ENCODE assay signal across 15 mouse cellular contexts in genomic region chr5:139600213-139600612, GRCm38 (mm10). TPM values are rescaled to one million over a fixed set of nuclear protein-coding genes. Genes with fewer than 3 reads are reported as not detected.
DNase-seq lines count a peak whose midpoint lies in the region; ATAC-seq and TF ChIP-seq lines count a peak whose summit lies in the region.
"Had no signal": no experiment of that assay in that cellular context is flagged by ENCODE, and none has a peak within 500 bp of the region (broad histone marks: within the 10 kb centered on the region; RNA-seq: fewer than 3 reads in every experiment).

No protein-coding gene starts in this region.

- peaks cover 16% of the 10 kb centered on the region for H3K4me1 ChIP-seq in intestine, embryonic 14.5 days (replicated peaks; ENCODE audit: control insufficient read depth, insufficient read depth, low read length)
- peaks cover 8% of the 10 kb centered on the region for H3K4me1 ChIP-seq in intestine, embryonic 16.5 days (ENCODE audit: control insufficient read depth, insufficient read depth, low read length)
- H3K4me1 ChIP-seq in embryonic facial prominence, embryonic 10.5 days = peaks cover 44% of the 10 kb centered on the region
- peaks cover 24% of the 10 kb centered on the region for H3K4me1 ChIP-seq in hindbrain, embryonic 15.5 days (replicated peaks)
- H3K4me1 ChIP-seq in neural tube, embryonic 12.5 days = peaks cover 28% of the 10 kb centered on the region
- H3K4me1 ChIP-seq in thymus, adult 2 months (replicated peaks; ENCODE audit: control insufficient read depth, insufficient read depth, low read length) = no peaks in the 10 kb centered on the region

- peaks cover 65% of the 10 kb centered on the region for H3K27me3 ChIP-seq in intestine, embryonic 14.5 days (replicated peaks; ENCODE audit: control insufficient read depth, insufficient read depth, low read length)
- H3K27me3 ChIP-seq in intestine, embryonic 16.5 days (replicated peaks; ENCODE audit: control insufficient read depth, insufficient read depth, low read length) = peaks cover 43% of the 10 kb centered on the region
- peaks cover 99% of the 10 kb centered on the region for H3K27me3 ChIP-seq in embryonic facial prominence, embryonic 10.5 days (replicated peaks; ENCODE audit: low read depth, poor library complexity, severe bottlenecking)
- H3K27me3 ChIP-seq in hindbrain, embryonic 15.5 days = peaks cover 18% of the 10 kb centered on the region; the same call in 1 of the 2 replicates
- H3K27me3 ChIP-seq in neural tube, embryonic 12.5 days (replicated peaks) = peaks cover 57% of the 10 kb centered on the region
- peaks cover 8% of the 10 kb centered on the region; the same call in 1 of the 2 replicates for H3K27me3 ChIP-seq in thymus, adult 2 months (ENCODE audit: control insufficient read depth, insufficient read depth, low read length)

- no peak for ATAC-seq in intestine, embryonic 14.5 days (replicated peaks; ENCODE audit: low FRiP score, low TSS enrichment, low read depth)
- no peak for ATAC-seq in intestine, embryonic 16.5 days
- no peak for ATAC-seq in hindbrain, embryonic 15.5 days (ENCODE audit: low FRiP score, low read depth)
- ATAC-seq in neural tube, embryonic 12.5 days (ENCODE audit: low FRiP score, low read depth) = peak; percentile 24; the same call in 1 of the 2 replicates

- TF ChIP-seq CTCF in thymus, adult 2 months (IDR thresholded peaks at IDR 0.05; ENCODE audit: borderline replicate concordance, control insufficient read depth, extremely low read depth, insufficient read depth, low read length, poor library complexity) = no peak

- H3K9ac ChIP-seq in intestine, embryonic 14.5 days (ENCODE audit: low read length) = no peak overlapping the region
- H3K9ac ChIP-seq in intestine, embryonic 16.5 days (ENCODE audit: low read depth, low read length) = no peak overlapping the region
- no peak overlapping the region for H3K9ac ChIP-seq in hindbrain, embryonic 15.5 days
- no peak overlapping the region for H3K9ac ChIP-seq in neural tube, embryonic 12.5 days
- H3K9ac ChIP-seq: liver, embryonic 14.5 days had no signal

- no peak for TF ChIP-seq POLR2A in thymus, adult 2 months (IDR thresholded peaks at IDR 0.05; ENCODE audit: control insufficient read depth, extremely low read depth, insufficient read depth, low read length, poor library complexity)

- peak; percentile 57 for DNase-seq in intestine, embryonic 14.5 days (ENCODE audit: low spot score)
- peak; percentile 35 for DNase-seq in embryonic facial prominence, embryonic 10.5 days (ENCODE audit: low spot score)
- DNase-seq in ovary, postnatal 14 days (ENCODE audit: low spot score) = no peak
- no peak for DNase-seq in thymus, adult 2 months
- no peak for DNase-seq in layer of hippocampus, adult 18-20 months (ENCODE audit: low spot score in 2 of 2)
- DNase-seq: adrenal gland, postnatal 10 days; gastrocnemius, postnatal 10 days; lung, postnatal 4 days; right cerebral cortex, postnatal 14 days had no signal

- 6% methylated on average over 15 of the region's 15 CpGs for WGBS in intestine, embryonic 14.5 days
- 5% methylated on average over 15 of the region's 15 CpGs for WGBS in intestine, embryonic 16.5 days
- WGBS in embryonic facial prominence, embryonic 10.5 days = 4% methylated on average over 15 of the region's 15 CpGs
- WGBS in hindbrain, embryonic 15.5 days = 3% methylated on average over 15 of the region's 15 CpGs
- WGBS in neural tube, embryonic 12.5 days = 1% methylated on average over 15 of the region's 15 CpGs
- 5% methylated on average over 15 of the region's 15 CpGs for WGBS in thymus, adult 2 months

- H3K36me3 ChIP-seq in intestine, embryonic 14.5 days (ENCODE audit: control insufficient read depth, insufficient read depth, low read length) = no peaks in the 10 kb centered on the region
- no peaks in the 10 kb centered on the region for H3K36me3 ChIP-seq in intestine, embryonic 16.5 days (ENCODE audit: control insufficient read depth, insufficient read depth, low read length)
- no peaks in the 10 kb centered on the region for H3K36me3 ChIP-seq in embryonic facial prominence, embryonic 10.5 days (replicated peaks)
- H3K36me3 ChIP-seq in hindbrain, embryonic 15.5 days = no peaks in the 10 kb centered on the region
- H3K36me3 ChIP-seq in neural tube, embryonic 12.5 days = no peaks in the 10 kb centered on the region
- H3K36me3 ChIP-seq in thymus, adult 2 months (ENCODE audit: control insufficient read depth, insufficient read depth, low read length) = no peaks in the 10 kb centered on the region

- H3K9me3 ChIP-seq in intestine, embryonic 14.5 days (ENCODE audit: control insufficient read depth, low read length) = no peaks in the 10 kb centered on the region
- no peaks in the 10 kb centered on the region for H3K9me3 ChIP-seq in intestine, embryonic 16.5 days (ENCODE audit: control insufficient read depth, low read length)
- no peaks in the 10 kb centered on the region for H3K9me3 ChIP-seq in embryonic facial prominence, embryonic 10.5 days
- H3K9me3 ChIP-seq in hindbrain, embryonic 15.5 days = no peaks in the 10 kb centered on the region
- H3K9me3 ChIP-seq in neural tube, embryonic 12.5 days = no peaks in the 10 kb centered on the region

- H3K4me2 ChIP-seq in intestine, embryonic 14.5 days (ENCODE audit: low read length) = peak overlapping the region; percentile 39
- H3K4me2 ChIP-seq in intestine, embryonic 16.5 days (ENCODE audit: low read depth, low read length) = no peak overlapping the region
- 0 out of 2 replicates have a peak overlapping the region, but pooled peaks have one; percentile 47 for H3K4me2 ChIP-seq in hindbrain, embryonic 15.5 days
- peak overlapping the region; percentile 51 for H3K4me2 ChIP-seq in neural tube, embryonic 12.5 days (replicated peaks)

- H3K27ac ChIP-seq in intestine, embryonic 14.5 days (ENCODE audit: low read depth) = no peak overlapping the region
- no peak overlapping the region for H3K27ac ChIP-seq in intestine, embryonic 16.5 days (ENCODE audit: low read length)
- H3K27ac ChIP-seq in embryonic facial prominence, embryonic 10.5 days (replicated peaks) = peak overlapping the region; percentile 78; the same call in 1 of the 2 replicates
- H3K27ac ChIP-seq in hindbrain, embryonic 15.5 days (replicated peaks) = no peak overlapping the region
- no peak overlapping the region for H3K27ac ChIP-seq in neural tube, embryonic 12.5 days
- H3K27ac ChIP-seq in thymus, adult 2 months (ENCODE audit: control insufficient read depth, insufficient read depth, low read length) = no peak overlapping the region
- H3K27ac ChIP-seq: left cerebral cortex, adult 2 months; liver, embryonic 14.5 days had no signal

- H3K4me3 ChIP-seq in intestine, embryonic 14.5 days (ENCODE audit: low read depth, low read length) = no peak overlapping the region
- H3K4me3 ChIP-seq in intestine, embryonic 16.5 days (ENCODE audit: low read length) = no peak overlapping the region
- peak overlapping the region; percentile 48 for H3K4me3 ChIP-seq in embryonic facial prominence, embryonic 10.5 days
- no peak overlapping the region for H3K4me3 ChIP-seq in hindbrain, embryonic 15.5 days
- H3K4me3 ChIP-seq in neural tube, embryonic 12.5 days = no peak overlapping the region
- H3K4me3 ChIP-seq in thymus, adult 2 months (ENCODE audit: control insufficient read depth, insufficient read depth, low read length) = no peak overlapping the region
- H3K4me3 ChIP-seq: left cerebral cortex, adult 2 months had no signal

RNA-seq across cellular contexts. Expression of gene Uncx, which starts 56.9 kb away (rescaled TPM):
- not detected in 2 replicates for polyA plus RNA-seq in intestine, embryonic 14.5 days (2014; fragmentation: Nextera tagmentation; extraction: Ambion mirVana)
- not detected in 2 replicates for polyA plus RNA-seq in intestine, embryonic 16.5 days (2015; fragmentation: Nextera tagmentation; extraction: Ambion mirVana)
- 3.3 and 4.7 TPM in 2 replicates for polyA plus RNA-seq in embryonic facial prominence, embryonic 10.5 days (2016; fragmentation: Nextera tagmentation; extraction: Ambion mirVana)
- polyA plus RNA-seq in hindbrain, embryonic 15.5 days (2015; fragmentation: Nextera tagmentation; extraction: Ambion mirVana) = 35.9 and 47.3 TPM in 2 replicates
- polyA plus RNA-seq in neural tube, embryonic 12.5 days (2016; fragmentation: Nextera tagmentation; extraction: Ambion mirVana) = 92.9 and 107 TPM in 2 replicates
- 0.24 and 0.26 TPM in 2 replicates for polyA plus RNA-seq in thymus, adult 2 months (2012; rRNA removed)
- total RNA-seq in layer of hippocampus, adult 18-20 months (2021) = under 1 TPM in 1 of 2 experiments, not detected in 1; 0.15 TPM
- total RNA-seq: adrenal gland, postnatal 10 days; gastrocnemius, postnatal 10 days had no signal
- polyA plus RNA-seq: heart, embryonic 16.5 days; liver, embryonic 14.5 days had no signal

Comparison
In these comparisons a context has a peak if more than half of its experiments do, and no peak if none do; other contexts are left out.
1. DNase-seq: peak in intestine, embryonic 14.5 days (single experiment) and embryonic facial prominence, embryonic 10.5 days (single experiment); none in ovary, postnatal 14 days (single experiment), thymus, adult 2 months (single experiment) and layer of hippocampus, adult 18-20 months (0 of 2).